Mouse (Mus musculus): ENCODE data around the gene Hscb. TPM values are rescaled to one million over a fixed set of nuclear protein-coding genes. Genes with fewer than 3 reads are reported as not detected.
"Not testable (repeated sequence)": the region's sequence is repeated elsewhere in the genome, so short reads cannot be mapped to it uniquely, and the experiment has no call there.

Hscb gene
- polyA plus RNA-seq (2015; fragmentation: Nextera tagmentation; extraction: Ambion mirVana): 23.1 and 26.7 TPM in 2 replicates

DNA sequence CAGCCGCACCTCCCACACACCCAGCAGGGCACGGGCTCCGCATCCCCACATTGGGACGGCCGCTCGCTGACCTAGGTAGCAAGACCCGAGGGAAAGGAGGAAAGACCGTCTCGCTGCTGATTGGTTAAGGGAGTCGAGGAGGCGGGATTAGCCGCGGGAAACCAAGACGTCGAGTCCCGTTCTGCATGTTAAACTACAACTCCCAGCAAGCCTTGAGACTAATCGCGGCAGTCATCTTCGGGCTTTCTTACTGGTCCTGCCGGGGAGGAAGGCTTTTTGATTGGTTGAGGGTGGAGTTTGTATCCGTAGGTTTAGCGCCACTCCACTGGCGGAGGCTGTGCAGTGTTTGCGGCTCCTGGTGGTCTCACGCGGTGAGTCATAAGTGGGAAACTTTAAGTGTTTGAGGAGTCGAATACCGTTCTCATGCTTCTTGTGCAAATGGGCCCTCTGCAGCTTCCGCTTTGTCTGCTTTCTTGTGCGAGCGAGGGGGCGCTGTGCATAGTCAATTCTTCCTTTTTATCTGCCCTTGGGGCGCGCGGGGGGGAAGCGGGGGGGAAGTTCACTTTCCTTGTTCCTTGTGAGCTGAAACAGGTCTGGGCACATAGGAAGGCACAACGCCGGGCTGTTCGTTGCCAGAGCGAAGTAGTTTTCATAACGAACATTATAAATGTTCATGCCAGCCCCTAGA is at the start of gene Hscb, which contains the start of gene Chek2:
Gene Hscb (minus strand): TSS at position 100 of the 688 bp plus-strand sequence.
Gene Chek2 (plus strand): TSS at position 302 of the 688 bp plus-strand sequence.
- H3K36me3 ChIP-seq: peaks cover 8% of the 10 kb centered on the region; the same call in 1 of the 2 replicates
- peak; percentile 96 for ATAC-seq (replicated peaks; ENCODE audit: insufficient number of reproducible peaks, insufficient read depth, low FRiP score, low read depth)
- H3K27me3 ChIP-seq: no peaks in the 10 kb centered on the region
- H3K9me3 ChIP-seq (replicated peaks): no peaks in the 10 kb centered on the region
- peak within 1 kb of the TSS; percentile 83 for H3K27ac ChIP-seq
- WGBS: under 1% methylated on average over 41 of the region's 41 CpGs
- peak within 1 kb of the TSS; percentile 73 for H3K9ac ChIP-seq
- H3K4me2 ChIP-seq: peak within 1 kb of the TSS; percentile 88
- H3K4me1 ChIP-seq (replicated peaks): peaks cover 20% of the 10 kb centered on the region
- H3K4me3 ChIP-seq: peak within 1 kb of the TSS; percentile 75

DNA sequence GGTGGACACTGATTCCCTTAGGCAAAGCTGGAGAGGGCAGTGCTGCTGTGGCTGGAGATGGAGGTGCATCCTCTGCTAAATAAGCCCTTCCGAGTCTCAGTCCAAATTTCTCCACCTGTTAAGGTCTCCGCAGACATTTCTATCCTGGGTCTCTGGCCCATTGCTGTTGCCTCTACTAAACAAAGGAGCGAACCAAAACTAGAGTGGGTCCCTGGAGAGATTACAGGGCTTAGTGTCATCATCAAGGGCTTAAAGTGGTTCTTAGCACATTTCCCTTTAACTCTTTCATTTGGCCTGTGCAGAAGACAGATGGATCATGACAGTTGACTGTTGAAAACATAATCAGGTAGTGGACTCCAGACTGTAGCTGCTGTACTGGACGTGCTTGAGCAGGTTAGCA is 49.0 kb upstream of the Hscb start:
- no peak overlapping the region for H3K4me2 ChIP-seq
- no peak overlapping the region for H3K27ac ChIP-seq
- WGBS: 78% methylated on average over 4 of the region's 4 CpGs
- no peak for ATAC-seq (replicated peaks; ENCODE audit: insufficient number of reproducible peaks, insufficient read depth, low FRiP score, low read depth)
- H3K4me1 ChIP-seq (replicated peaks): no peaks in the 10 kb centered on the region
- no peak overlapping the region for H3K4me3 ChIP-seq
- peaks cover 9% of the 10 kb centered on the region for H3K36me3 ChIP-seq
- H3K27me3 ChIP-seq: no peaks in the 10 kb centered on the region
- no peaks in the 10 kb centered on the region for H3K9me3 ChIP-seq (replicated peaks)
- H3K9ac ChIP-seq: no peak overlapping the region

DNA sequence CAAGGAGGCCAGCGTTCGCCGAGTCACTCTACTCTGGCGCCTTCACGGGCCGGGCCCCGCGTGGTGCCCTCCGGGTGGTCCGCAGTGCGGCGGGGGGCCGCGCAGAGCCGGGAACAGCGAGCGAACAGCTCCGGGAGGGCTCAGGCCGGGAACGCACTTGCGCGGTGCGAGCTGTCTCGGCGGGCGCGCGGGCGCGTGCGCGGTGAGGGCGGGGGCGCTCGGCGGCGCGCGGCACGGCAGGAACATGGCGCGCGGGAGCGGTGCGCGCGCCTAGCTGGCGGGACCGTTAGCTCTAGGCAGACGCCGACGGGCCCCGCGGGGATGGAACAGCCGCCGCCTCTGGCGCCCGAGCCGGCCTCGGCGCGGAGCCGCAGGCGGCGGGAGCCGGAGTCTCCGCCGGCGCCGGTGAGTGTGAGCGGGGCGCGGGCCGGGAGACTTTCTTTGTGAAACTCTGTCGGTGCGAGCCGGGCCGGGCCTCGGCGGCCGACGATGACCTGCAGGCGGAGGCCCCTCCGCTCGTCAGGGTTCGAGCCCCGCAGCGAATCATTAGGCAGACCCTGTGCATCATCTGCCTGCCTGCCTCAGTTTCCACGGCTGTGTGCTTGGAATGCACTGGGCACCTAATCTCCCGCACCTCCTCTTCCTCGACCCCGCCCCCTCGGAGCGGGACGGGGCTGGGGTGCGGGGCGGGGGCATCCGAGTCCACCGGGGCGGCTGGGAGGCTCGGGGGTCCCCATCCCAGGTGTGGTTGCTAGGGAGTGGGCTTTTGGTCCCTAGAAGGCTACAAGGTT is 40.2 kb upstream of the Hscb start, which contains the start of gene Ttc28:
Gene Ttc28 (plus strand): TSS at position 220 of the 791 bp plus-strand sequence.
- ATAC-seq (replicated peaks; ENCODE audit: insufficient number of reproducible peaks, insufficient read depth, low FRiP score, low read depth): peak; percentile 93
- Histone ChIP-seq H3K27me3 (no peaks in the 10 kb centered on the region), H3K4me2 (peak within 1 kb of the TSS; percentile 97), H3K4me1 (replicated peaks) (peaks cover 17% of the 10 kb centered on the region), H3K4me3 (peak within 1 kb of the TSS; percentile 96), H3K9ac (peak within 1 kb of the TSS; percentile 93), H3K36me3 (no peaks in the 10 kb centered on the region), H3K9me3 (replicated peaks) (no peaks in the 10 kb centered on the region), H3K27ac (peak within 1 kb of the TSS; percentile 77)
- under 1% methylated on average over 90 of the region's 101 CpGs for WGBS

DNA sequence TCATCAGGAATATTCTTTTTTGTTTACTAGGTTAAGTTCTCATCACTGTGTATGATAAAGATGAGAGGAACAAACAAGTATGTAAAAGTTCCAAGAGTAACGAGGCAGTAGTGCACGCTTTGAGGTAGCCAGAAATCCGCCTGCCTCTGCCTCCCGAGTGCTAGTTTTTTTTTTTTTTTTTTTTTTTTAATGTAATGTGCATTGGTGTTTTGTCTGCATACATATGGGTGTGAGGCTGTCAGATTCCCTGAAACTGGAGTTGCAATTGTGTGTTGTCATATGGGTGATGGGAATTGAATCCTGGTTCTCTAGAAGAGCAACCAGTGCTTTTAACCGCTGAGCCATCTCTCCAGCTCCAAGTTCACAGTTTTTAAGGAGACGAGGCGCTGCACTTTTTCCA is 39.5 kb upstream of the Hscb start:
- peaks cover 18% of the 10 kb centered on the region for H3K4me1 ChIP-seq (replicated peaks)
- H3K4me2 ChIP-seq: peak overlapping the region; percentile 97
- peak overlapping the region; percentile 93 for H3K9ac ChIP-seq
- no peaks in the 10 kb centered on the region for H3K36me3 ChIP-seq
- no peaks in the 10 kb centered on the region for H3K27me3 ChIP-seq
- ATAC-seq (replicated peaks; ENCODE audit: insufficient number of reproducible peaks, insufficient read depth, low FRiP score, low read depth): no peak
- 62% methylated on average over 7 of the region's 7 CpGs for WGBS
- peak overlapping the region; percentile 96 for H3K4me3 ChIP-seq
- H3K9me3 ChIP-seq (replicated peaks): no peaks in the 10 kb centered on the region
- H3K27ac ChIP-seq: peak overlapping the region; percentile 77; the same call in 1 of the 2 replicates

DNA sequence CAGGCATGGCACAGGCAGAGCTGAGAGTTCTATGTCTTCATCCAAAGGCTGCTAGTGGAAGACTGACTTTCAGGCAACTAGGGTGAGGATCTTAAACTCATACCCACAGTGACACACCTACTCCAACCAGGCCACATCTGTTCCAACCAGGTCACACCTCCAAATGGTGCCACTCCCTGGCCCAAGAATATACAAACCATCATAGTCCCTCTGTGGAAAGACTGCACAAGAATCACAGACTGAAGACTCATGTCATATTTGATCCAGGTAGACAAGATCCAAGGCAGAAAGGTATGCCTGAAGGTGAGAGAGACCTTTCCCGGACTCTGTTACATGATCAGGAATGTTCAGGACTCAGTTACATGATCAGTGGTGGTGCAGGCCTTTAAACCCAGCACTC is 38.9 kb upstream of the Hscb start:
- H3K36me3 ChIP-seq; H3K9ac ChIP-seq; H3K27me3 ChIP-seq; H3K4me3 ChIP-seq; H3K27ac ChIP-seq; H3K9me3 ChIP-seq (replicated peaks); H3K4me2 ChIP-seq; ATAC-seq (replicated peaks; ENCODE audit: insufficient number of reproducible peaks, insufficient read depth, low FRiP score, low read depth): not testable (repeated sequence)
- peaks cover 18% of the 10 kb centered on the region for H3K4me1 ChIP-seq (replicated peaks)
- WGBS: 98% methylated on average over 1 of the region's 1 CpGs

DNA sequence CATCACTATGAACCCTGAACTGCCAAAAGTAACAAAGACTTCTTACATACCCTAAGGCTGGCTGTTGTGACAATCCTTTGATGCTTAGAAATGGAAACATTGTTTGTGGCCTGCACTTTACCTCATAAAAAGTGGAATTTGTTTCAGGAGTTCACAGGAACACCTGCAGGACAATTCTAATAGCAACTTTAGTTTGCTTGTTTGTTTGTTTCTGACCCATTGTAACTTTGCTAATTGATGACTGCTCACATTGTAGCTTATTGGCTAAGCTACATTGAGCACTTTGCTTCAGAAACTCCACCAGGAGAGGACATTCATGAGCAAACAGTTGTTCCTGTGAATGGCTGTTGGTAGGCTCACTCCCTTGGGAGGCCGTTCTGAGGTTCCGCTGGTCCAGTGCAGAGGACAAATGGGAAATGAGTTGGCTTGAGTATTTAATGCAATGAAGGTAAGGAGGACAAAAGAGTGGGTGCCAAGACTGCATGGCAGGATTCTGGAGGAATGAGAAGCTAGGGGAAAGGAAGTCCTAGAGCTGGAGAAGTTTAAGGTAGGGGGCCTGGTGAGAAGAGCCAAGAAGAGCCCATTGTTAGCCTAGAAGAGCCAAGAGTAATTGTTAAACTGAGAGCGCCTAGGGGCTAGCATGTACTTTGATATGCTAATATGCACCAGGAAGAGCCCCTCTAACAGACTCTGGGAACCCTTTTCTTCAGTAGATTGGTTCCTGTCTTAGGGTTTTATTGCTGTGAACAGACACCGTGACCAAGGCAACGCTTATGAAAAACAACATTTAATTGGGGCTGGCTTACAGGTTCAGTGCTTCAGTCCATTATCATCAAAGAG is 38.3 kb upstream of the Hscb start:
- H3K4me3 ChIP-seq: no peak overlapping the region
- H3K9me3 ChIP-seq (replicated peaks): no peaks in the 10 kb centered on the region
- peaks cover 18% of the 10 kb centered on the region for H3K4me1 ChIP-seq (replicated peaks)
- H3K36me3 ChIP-seq: 0 out of 2 replicates have a peak, but pooled peaks cover 6% of the 10 kb centered on the region
- WGBS: 93% methylated on average over 5 of the region's 5 CpGs
- no peak overlapping the region for H3K27ac ChIP-seq
- no peak for ATAC-seq (replicated peaks; ENCODE audit: insufficient number of reproducible peaks, insufficient read depth, low FRiP score, low read depth)
- no peak overlapping the region for H3K4me2 ChIP-seq
- no peaks in the 10 kb centered on the region for H3K27me3 ChIP-seq
- H3K9ac ChIP-seq: no peak overlapping the region

DNA sequence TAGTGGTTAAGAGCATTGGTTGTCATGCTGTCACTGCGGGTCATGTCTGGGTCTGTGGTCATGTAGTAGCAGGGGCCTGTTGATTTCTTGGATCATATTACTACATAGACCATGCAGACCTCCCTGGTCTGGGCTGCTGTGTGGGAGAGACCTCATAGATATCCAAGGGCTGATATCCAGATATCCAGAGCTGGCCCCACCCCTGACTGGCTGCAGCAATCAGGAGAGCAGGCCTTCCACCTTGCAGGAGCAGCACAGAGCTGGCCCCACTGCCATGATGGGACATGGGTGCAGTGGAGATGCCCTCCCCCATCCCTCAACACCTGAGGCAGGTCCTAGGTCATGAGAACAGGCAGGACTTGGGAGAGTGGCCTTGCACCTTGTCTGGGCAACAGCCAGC is 35.7 kb upstream of the Hscb start:
- 96% methylated on average over 1 of the region's 1 CpGs for WGBS
- H3K9me3 ChIP-seq (replicated peaks): no peaks in the 10 kb centered on the region
- H3K36me3 ChIP-seq: 0 out of 2 replicates have a peak, but pooled peaks cover 12% of the 10 kb centered on the region
- no peak overlapping the region for H3K27ac ChIP-seq
- no peak overlapping the region for H3K4me3 ChIP-seq
- H3K27me3 ChIP-seq: no peaks in the 10 kb centered on the region
- no peak overlapping the region for H3K9ac ChIP-seq
- no peak for ATAC-seq (replicated peaks; ENCODE audit: insufficient number of reproducible peaks, insufficient read depth, low FRiP score, low read depth)
- H3K4me1 ChIP-seq (replicated peaks): peaks cover 17% of the 10 kb centered on the region
- H3K4me2 ChIP-seq: no peak overlapping the region

DNA sequence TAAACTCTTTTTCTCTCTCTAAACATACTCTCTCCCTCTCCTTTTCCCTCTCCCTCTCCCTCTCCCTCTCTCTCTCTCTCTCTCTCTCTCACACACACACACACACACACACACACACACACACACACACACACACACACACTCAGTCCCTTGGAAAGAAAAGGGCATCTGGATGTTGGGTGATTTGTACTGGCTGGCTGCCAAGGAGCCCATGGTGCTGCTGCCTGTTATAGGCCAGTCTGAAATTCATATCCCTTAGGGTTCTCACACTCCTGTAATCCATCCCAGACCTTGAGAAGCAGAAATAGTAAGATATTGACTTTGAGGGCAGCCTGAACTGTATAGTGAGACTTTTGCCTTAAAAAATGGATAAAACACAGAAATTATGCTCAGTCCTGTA is 35.1 kb upstream of the Hscb start:
- Histone ChIP-seq H3K27me3 (no peaks in the 10 kb centered on the region), H3K27ac (0 out of 2 replicates have a peak overlapping the region, but pooled peaks have one; percentile 12), H3K4me1 (replicated peaks) (peaks cover 14% of the 10 kb centered on the region), H3K4me2 (no peak overlapping the region), H3K4me3 (no peak overlapping the region), H3K9ac (no peak overlapping the region), H3K36me3 (0 out of 2 replicates have a peak, but pooled peaks cover 12% of the 10 kb centered on the region), H3K9me3 (replicated peaks) (no peaks in the 10 kb centered on the region)
- ATAC-seq (replicated peaks; ENCODE audit: insufficient number of reproducible peaks, insufficient read depth, low FRiP score, low read depth): no peak

DNA sequence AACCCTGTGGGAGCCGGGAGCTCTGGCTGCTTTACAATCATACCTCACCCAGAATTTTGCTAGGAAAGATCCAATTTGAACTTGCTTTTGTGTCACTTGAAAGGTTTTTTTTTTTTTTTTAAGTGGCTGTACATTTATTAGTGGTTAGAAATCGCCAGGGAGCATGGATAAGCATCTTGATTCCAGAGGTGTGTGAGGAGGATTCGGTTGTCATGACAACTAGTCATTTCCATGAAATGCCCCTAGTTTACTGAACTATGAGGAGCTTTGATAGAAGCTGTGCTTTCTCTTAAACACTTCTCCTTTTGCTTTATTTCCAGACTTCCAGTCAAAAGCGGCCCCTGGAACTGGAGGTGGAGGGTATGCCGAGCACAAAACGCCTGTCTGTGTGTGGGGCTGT is 33.6 kb upstream of the Hscb start:
- WGBS: 91% methylated on average over 6 of the region's 6 CpGs
- H3K4me2 ChIP-seq: no peak overlapping the region
- H3K36me3 ChIP-seq: 0 out of 2 replicates have a peak, but pooled peaks cover 12% of the 10 kb centered on the region
- H3K9me3 ChIP-seq (replicated peaks): no peaks in the 10 kb centered on the region
- no peak overlapping the region for H3K4me3 ChIP-seq
- no peak overlapping the region for H3K9ac ChIP-seq
- no peak for ATAC-seq (replicated peaks; ENCODE audit: insufficient number of reproducible peaks, insufficient read depth, low FRiP score, low read depth)
- H3K27me3 ChIP-seq: no peaks in the 10 kb centered on the region
- peaks cover 18% of the 10 kb centered on the region for H3K4me1 ChIP-seq (replicated peaks)
- no peak overlapping the region for H3K27ac ChIP-seq

DNA sequence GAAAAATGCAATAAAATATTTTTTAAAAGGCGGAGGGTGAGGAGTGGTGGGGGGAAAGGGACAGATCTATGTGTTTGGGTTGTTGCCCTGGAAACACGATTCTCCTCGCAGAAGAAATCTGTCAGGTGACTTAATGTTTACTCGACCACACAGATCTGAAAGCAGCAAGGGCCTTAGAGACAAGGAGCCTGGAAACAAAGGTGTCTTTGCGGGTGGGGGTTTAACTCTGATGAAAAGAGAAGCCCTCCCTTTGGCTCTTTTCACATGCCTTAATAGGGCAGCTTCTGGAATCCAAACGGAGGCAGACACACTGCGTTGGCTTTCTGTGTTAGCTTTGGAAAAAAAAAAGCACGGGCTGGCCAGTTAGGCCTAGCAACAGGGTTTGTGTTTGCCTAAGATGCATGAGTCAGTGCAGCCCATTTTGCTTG is 29.7 kb upstream of the Hscb start:
- no peaks in the 10 kb centered on the region for H3K9me3 ChIP-seq (replicated peaks)
- H3K4me2 ChIP-seq: no peak overlapping the region
- no peak for ATAC-seq (replicated peaks; ENCODE audit: insufficient number of reproducible peaks, insufficient read depth, low FRiP score, low read depth)
- peak overlapping the region; percentile 49; the same call in 1 of the 2 replicates for H3K27ac ChIP-seq
- 57% methylated on average over 8 of the region's 8 CpGs for WGBS
- H3K9ac ChIP-seq: no peak overlapping the region
- no peak overlapping the region for H3K4me3 ChIP-seq
- no peaks in the 10 kb centered on the region for H3K27me3 ChIP-seq
- H3K36me3 ChIP-seq: 0 out of 2 replicates have a peak, but pooled peaks cover 12% of the 10 kb centered on the region
- H3K4me1 ChIP-seq (replicated peaks): peaks cover 8% of the 10 kb centered on the region

DNA sequence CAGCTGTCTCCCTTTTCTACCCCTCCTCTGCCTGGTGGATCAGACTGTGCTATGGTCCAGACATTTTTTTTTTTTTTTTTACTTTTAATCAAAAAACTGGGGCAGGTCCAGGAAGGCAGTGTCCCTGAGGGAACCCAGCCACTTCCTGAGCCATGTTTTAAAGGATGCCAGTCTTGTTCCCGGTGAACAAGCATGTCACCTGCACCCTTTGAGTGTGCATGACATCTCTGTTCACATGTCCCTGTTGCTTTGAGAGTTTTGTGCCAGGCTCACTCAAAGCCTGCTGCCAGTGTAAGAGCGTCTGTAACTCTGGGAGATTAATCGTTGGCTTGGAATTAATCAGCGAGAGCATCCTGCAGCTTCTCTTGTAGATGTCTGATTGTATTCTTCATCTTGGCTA is 28.9 kb upstream of the Hscb start:
- WGBS: 54% methylated on average over 4 of the region's 4 CpGs
- no peaks in the 10 kb centered on the region for H3K9me3 ChIP-seq (replicated peaks)
- H3K27me3 ChIP-seq: no peaks in the 10 kb centered on the region
- H3K4me1 ChIP-seq (replicated peaks): peaks cover 8% of the 10 kb centered on the region
- H3K27ac ChIP-seq: no peak overlapping the region
- H3K4me2 ChIP-seq: no peak overlapping the region
- ATAC-seq (replicated peaks; ENCODE audit: insufficient number of reproducible peaks, insufficient read depth, low FRiP score, low read depth): no peak
- no peak overlapping the region for H3K9ac ChIP-seq
- H3K4me3 ChIP-seq: no peak overlapping the region
- peaks cover 12% of the 10 kb centered on the region; the same call in 1 of the 2 replicates for H3K36me3 ChIP-seq
